Mouse (Mus musculus): Measurements from ENCODE around the gene Eif2ak2.

The Eif2ak2 gene

DNA sequence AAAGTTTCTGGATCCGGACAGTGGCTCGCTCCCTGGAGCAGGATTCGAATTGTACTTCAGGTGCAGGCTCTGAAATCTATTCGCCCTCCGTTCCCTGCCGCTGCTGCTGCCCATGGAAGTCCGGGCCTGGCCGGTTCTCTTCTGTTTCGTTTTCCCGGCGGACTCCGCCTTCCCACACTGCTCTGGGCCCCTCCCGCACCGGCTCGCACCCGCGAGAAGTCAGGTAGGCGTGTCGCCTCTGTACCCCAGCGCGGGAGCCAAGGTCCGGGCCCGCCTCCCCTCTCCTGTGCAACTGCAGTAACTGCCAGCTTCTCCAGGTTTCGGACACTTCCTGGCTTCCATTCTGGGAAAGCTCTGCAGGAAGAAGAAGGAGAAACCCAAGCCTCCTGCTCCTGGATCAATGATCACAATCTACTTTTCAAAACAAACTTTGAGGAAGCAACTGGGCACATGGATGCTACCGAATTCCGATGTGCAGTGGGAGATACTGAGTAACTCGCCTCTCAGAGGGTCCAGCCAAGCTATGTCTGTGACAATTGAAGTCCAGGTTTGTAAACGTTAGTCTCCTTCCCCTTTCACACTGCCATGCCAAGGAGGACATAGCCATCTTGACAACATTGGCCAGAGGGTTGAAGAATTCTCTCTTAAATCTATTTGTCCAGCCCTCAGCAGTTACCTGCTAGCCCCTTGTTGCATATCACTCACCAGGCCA is at the start of gene Eif2ak2:
Eif2ak2 (minus strand) TSS at position 173 of the 712 bp plus-strand sequence.
- peak; percentile 79 for DNase-seq (ENCODE audit: low spot score)

- no peak for DNase-seq (ENCODE audit: low spot score)
Observed at GRCm38 (mm10) chr17:78917696-78918095, 35.3 kb upstream of the Eif2ak2 start.

GRCm38 (mm10) chr17:78916899-78917298 is 34.5 kb upstream of the Eif2ak2 start:
- no peak for DNase-seq (ENCODE audit: low spot score)

GRCm38 (mm10) chr17:78916369-78916813 is 34.0 kb upstream of the Eif2ak2 start, which contains the start of gene Cebpzos:
Gene Cebpzos (plus strand): TSS chr17:78916500.
- DNase-seq (ENCODE audit: low spot score) = peak; percentile 72

- no peak for DNase-seq (ENCODE audit: low spot score)
Observed at GRCm38 (mm10) chr17:78915772-78916171, 33.4 kb upstream of the Eif2ak2 start.

DNA sequence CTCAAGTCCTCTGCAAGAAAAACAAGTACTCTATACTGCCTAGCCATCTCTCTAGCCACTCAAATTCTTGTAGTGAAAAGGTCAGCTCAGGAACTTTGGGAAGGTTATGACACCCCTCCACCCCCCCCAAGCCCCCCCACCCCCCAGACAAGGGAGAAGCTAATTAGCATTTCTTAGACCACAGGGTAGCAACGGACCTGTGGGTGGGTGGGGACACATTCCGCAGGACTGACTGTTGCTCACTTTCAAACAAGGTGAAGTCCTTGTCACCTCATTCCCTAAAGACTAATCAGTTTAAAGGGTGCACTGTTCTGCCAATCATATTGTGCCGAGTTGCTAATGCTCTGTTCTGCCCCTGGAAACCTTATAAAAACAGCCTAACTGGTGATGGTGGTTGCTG is 31.5 kb upstream of the Eif2ak2 start:
- no peak for DNase-seq (ENCODE audit: low spot score)

- no peak for DNase-seq (ENCODE audit: low spot score)
Observed at GRCm38 (mm10) chr17:78912861-78913281, 30.5 kb upstream of the Eif2ak2 start.

DNA sequence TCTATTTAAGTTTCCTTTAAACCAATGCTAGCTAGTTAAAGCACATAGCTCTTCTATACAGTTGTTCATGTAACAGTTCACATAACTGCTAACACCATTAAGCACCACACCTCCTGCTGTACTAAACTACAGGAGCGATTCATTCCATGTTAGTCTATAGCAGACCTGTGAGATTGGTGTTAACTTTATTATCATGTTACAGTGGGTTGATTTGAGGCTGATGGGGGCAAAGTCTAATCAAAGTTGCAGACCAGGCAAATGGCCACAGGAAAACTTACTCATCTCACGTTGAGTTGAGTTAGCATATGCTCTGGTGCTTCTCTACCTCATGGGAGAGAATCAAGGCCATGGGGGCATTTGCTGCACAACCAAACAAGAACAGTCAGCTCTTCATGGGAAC is 27.0 kb upstream of the Eif2ak2 start:
- DNase-seq (ENCODE audit: low spot score) = no peak

DNA sequence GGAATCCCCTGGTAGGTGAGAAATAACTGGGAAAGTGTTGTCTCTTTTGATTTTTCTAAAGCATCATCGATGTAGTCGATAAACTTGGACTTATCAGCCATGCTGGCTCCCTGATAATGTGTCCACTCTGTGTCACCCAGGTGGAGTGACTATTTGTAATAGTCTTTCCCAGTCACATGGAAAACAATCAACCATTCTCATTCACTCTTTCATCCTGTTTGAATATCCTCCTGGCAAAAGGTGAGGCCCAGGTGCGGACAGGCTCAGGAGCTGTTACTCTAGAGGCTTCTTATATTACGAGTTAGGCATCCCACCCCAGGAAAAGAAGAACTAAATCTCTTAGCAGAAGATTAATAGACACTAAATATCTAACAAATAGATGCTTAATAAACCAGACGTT is 24.5 kb upstream of the Eif2ak2 start, which contains the start of gene Sult6b1:
Sult6b1 (minus strand) TSS at position 101 of the 400 bp plus-strand sequence.
- no peak for DNase-seq (ENCODE audit: low spot score)

DNA sequence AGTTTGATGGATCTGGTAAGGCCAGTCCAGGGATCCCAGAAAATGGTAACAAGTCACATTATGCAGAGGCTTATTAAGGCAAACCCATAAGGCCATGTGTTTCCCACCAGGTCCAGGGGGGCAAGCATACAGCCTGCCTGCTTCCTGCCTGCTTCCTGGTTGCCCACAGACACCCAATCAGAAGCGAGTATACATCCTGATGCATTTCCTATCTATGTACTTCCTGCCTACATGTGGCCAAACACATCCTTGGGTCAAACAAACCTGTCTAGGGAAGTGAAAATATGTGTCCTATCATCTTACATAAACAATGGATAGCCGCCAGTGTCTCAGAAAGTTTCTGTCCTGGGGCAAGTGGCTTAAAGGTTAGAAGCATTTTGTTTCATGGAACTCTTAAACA is 20.8 kb upstream of the Eif2ak2 start:
- DNase-seq (ENCODE audit: low spot score) = no peak

DNA sequence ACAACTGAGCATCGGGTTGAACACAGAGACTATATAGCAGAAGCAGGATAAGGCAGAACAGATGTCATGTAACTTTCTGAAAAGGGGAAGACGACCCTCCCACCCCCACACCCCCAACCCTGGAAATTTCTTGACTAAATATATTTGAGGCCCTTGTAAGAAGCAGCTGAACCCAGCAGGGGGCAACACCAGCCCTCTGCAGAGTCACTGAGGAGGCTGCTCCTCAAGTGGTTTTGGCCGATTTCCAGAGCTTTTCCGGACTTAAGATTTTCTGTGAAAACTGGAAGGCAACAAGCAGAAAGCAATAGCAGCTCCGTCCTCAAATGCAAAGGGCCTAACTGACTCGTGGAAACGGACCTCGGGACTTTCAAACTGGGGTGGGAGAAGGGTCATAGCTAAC is 13.0 kb upstream of the Eif2ak2 start:
- peak; percentile 33 for DNase-seq (ENCODE audit: low spot score)

DNA sequence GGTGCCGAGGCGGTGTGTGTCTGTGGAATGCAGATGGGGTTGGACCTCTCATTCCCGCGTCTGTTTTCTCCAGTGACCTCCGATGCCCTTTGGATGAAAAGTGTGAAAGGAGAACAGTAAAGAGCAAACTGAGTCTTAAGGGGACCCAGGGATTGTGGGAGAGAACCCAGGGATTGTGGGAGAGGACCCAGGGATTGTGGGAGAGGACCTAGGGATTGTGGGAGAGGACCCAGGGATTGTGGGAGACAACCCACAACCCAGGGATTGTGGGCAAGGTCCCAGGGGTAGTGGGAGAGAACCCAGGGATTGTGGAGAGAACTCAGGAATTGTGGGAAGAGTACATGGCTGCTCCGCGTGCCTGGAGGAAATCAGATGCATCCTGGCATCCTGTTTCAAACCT is 12.6 kb upstream of the Eif2ak2 start:
- no peak for DNase-seq (ENCODE audit: low spot score)

GRCm38 (mm10) chr17:78891020-78891419 is 8.6 kb upstream of the Eif2ak2 start:
- DNase-seq (ENCODE audit: low spot score) = no peak

DNA sequence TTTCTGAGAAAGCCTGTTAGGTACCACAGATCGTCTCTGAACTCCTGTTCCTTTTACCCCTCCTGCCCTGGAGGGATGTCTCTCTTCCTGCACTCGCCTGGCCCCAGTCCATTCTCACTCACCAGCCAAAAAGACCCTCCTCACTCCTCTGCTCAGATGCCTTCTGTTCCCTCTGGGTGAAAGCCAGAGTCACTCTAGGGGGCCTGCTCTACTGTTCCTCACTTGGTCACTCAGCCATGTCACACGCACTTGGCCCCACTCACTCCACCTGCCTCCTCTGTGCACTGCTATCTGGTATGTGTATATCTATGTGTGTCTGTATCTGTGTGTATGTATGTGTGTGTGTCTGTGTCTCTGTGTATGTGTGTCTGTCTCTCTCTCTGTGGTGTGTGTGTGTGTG is 6.8 kb upstream of the Eif2ak2 start:
- DNase-seq (ENCODE audit: low spot score) = no peak

GRCm38 (mm10) chr17:78888554-78888953 is 6.2 kb upstream of the Eif2ak2 start:
- no peak for DNase-seq (ENCODE audit: low spot score)

- no peak for DNase-seq (ENCODE audit: low spot score)
Observed at GRCm38 (mm10) chr17:78885286-78886065, 3.1 kb upstream of the Eif2ak2 start.

DNA sequence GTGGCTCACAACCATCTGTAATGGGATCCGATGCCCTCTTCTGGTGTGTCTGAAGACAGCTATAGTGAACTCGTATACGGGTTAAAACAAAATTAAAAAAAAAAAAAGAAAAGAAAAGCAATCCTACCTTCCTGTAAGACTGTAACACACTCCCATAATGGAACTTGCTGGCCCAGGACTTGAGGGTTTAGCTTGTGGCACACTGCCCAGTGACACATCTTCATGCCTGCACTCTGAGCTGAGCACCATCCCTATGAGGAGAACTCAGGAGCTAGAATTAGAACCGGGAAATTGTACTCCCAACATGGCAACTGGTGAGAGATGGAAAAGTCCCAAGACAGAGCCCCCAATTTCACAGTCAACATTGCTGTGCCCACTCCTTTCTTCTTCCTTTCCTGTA is 918 bp upstream of the Eif2ak2 start:
- DNase-seq (ENCODE audit: low spot score) = no peak

DNA sequence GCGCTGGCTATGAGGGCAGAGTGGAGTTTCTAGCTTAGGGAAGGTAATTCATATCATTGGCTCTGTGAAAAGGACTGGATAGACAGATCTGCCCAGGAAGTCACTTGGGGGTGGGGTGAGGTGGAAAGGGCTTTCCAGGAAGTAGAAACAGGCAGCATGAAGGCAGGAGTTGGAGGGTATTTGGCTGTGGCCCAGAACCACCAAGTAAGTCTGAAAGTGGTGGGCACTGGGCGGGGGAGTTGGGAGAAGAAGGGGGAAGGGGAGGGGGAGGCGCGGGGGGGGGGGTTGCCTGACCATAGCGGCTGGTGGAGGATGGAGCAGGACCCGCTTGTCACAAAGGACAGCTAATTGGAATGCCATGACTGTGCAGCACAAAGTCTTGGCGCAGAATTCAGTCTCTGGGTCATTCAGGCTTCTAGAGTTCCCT is 482 bp downstream of the Eif2ak2 start:
- no peak for DNase-seq (ENCODE audit: low spot score)

GRCm38 (mm10) chr17:78873886-78874285 is 8.5 kb downstream of the Eif2ak2 start:
- no peak for DNase-seq (ENCODE audit: low spot score)

GRCm38 (mm10) chr17:78856243-78856642 is 26.1 kb downstream of the Eif2ak2 start:
- DNase-seq (ENCODE audit: low spot score) = no peak

DNA sequence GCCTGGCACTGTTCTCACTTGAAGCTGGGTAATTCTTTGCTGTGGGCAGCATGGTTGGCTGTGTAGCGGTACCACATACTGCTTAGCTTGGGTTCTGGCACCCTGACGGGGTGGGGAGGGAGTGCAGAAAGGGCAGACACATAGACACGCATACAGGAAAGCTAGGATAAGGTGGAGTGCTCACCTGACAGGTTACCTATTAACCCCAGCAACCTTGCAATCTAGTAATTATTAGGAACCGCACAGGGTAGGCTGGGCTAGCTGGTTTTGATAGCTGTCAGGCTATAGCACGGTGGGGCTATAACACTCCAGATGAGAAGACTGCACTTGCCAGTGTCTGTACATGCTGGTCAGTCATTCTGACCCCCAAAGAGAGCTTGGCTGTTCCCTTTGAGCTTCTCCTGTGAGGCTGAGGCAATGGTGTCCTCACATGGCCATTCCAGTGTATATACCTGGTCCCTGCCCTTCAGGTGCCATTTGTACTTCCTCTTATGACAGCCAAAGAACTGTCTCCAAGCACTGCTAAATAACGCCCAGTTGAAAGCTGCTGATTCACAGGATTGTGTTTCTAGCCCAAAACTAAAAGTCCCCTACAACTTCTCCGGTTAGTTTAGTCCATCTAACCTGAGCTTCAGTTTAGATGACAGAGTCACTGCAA is 40.0 kb downstream of the Eif2ak2 start:
- no peak for DNase-seq (ENCODE audit: low spot score)

GRCm38 (mm10) chr17:78836056-78836455 is 46.3 kb downstream of the Eif2ak2 start:
- no peak for DNase-seq (ENCODE audit: low spot score)
